Mouse (Mus musculus) liver, adult 2 months (tissue): Measurements from ENCODE around the gene Fkbpl.

Source experiments
- CTCF ChIP-seq: fragments of 200-500 bp; IDR thresholded peaks from 2 replicates; pipeline ENCODE4 v1.5.1; 2011; ENCODE audit warnings: low read depth, low read length, control low read depth
- POLR2A ChIP-seq: fragments of 200-500 bp; IDR thresholded peaks from 2 replicates; pipeline ENCODE4 v1.6.1; 2011; ENCODE audit warnings: low read length, control low read depth; ENCODE audit not compliant: insufficient read depth; ENCODE audit errors: extremely low read depth

DNA sequence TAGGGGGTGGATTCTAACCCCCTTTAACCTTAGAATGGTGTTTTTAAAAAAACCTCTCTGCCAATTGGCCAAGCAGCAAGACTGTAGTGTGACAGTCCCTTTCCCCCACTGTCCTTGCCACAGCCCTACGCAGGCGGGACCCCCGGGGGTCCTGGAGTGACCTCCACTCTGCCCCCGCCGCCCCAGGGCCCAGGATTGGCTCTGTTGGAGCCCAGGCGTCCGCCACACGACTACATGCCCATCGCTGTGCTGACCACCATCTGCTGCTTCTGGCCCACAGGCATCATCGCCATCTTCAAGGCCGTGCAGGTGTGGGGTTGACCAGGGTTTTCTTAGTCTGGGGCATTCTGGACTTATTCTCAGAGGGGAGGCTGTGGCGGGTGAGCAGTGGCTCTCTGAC, 12.9 kb upstream of the Fkbpl start:
- TF ChIP-seq POLR2A (no peak), CTCF (no peak)
